Mouse (Mus musculus): ENCODE data around the gene C130026I21Rik. TPM values are rescaled to one million over a fixed set of nuclear protein-coding genes. Genes with fewer than 3 reads are reported as not detected.
"Not testable (repeated sequence)": the region's sequence is repeated elsewhere in the genome, so short reads cannot be mapped to it uniquely, and the experiment has no call there.

Gene C130026I21Rik
- polyA plus RNA-seq, 1 experiment from 2014 or later, result 0.31 TPM

DNA sequence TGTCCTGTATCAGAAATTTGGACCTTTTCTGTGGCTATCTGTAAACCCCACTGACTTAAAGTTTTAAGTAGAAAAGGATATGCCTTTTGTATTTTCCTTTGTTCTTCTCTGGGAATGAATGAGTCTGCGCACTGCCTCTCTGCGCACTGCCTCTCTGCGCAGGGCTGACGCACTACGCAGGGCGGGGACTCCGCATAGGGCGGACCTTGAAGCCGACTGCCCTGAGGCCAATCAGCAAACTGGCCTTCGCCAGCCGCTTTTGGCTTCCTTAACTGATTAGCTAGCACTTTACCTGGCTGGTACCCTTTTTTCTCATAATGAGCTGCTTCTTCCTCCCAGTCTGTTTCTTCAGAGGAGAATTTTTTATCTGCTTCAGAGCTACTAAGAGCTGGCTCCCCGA lies 271.1 kb downstream of the C130026I21Rik start:
- not testable (repeated sequence) for H3K9ac ChIP-seq (replicated peaks); H3K36me3 ChIP-seq; H3K4me3 ChIP-seq (replicated peaks); H3K9me3 ChIP-seq; H3K27me3 ChIP-seq; ATAC-seq; H3K4me1 ChIP-seq (replicated peaks); H3K27ac ChIP-seq; H3K4me2 ChIP-seq (replicated peaks)
- 99% methylated on average over 7 of the region's 12 CpGs for WGBS

DNA sequence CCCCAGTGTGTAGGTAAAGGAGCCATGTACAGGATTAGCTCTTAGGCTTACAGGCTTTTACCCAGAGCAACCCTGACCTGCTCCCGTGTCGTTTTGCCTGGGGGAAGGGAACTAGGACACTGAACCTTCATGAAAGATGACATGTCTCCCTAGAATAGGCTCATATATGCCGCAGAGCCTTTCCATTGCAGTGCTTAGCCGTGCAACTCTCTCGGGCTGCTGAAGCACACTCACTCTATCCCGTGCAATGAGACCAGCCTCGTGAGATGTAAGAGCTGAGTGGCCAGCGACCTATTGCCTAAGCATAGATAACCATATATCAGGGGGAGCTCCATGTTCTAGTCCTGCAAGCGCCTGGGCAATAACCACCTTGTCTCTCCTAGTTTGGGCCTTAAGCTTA lies 274.1 kb downstream of the C130026I21Rik start:
- H3K27ac ChIP-seq; H3K9me3 ChIP-seq; H3K4me2 ChIP-seq (replicated peaks); H3K4me3 ChIP-seq (replicated peaks); H3K9ac ChIP-seq (replicated peaks); ATAC-seq; H3K4me1 ChIP-seq (replicated peaks); H3K36me3 ChIP-seq; H3K27me3 ChIP-seq: not testable (repeated sequence)
- WGBS, result 86% methylated on average over 6 of the region's 9 CpGs

DNA sequence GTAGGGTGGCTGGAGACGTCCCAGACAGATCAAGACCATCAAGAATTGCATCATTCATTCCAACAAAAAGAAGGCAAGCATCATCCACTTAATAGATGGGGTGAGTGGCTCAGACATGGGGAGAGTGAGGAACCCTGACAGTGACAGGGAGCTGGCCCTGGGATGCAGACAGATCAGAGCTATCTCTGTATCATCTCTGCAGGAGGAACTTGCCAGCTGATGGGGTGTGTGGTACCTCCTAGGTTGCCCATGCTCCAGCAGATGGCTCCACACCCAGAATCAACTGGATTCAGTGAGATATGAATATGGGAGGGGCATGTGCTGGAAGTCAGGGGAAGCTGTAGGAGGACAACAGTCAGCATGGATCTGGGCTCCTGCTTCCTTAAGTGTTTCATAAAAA lies 275.9 kb downstream of the C130026I21Rik start:
- not testable (repeated sequence) for H3K27me3 ChIP-seq; H3K36me3 ChIP-seq; H3K9ac ChIP-seq (replicated peaks); H3K4me1 ChIP-seq (replicated peaks); H3K4me2 ChIP-seq (replicated peaks); H3K27ac ChIP-seq; H3K4me3 ChIP-seq (replicated peaks); ATAC-seq; H3K9me3 ChIP-seq
- WGBS, result no CpG with 5 or more reads among the region's 1 CpGs

DNA sequence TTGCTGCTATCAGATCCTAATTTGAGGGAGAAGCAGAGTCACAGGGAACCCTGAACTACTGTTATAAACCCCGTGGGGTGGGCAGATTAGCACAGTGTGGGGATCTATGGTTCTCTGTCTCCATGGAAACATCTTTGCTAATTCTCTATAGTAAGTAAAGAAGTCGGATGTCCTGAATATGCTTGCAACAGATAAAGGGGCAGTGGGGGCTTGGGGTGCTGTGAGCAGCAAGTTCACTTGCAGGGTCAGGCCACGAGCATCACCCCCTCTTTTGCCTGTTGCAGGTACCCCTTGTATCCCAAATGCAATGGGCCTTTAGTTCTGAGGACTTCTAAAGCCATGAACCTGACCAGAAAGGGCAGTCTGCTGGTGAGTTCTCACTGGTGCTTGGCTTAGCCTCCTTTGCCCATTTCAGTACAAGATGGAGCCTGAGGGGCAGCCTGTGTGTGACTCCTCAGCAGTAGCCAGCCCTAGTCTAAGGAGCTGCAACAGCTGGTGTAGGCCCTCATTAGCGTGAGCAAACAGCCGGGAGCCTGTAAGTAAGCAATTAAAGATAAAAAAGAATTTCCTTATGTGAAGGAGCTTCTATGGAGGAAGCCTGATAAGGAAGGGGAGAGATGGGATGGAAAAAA lies 276.6 kb downstream of the C130026I21Rik start:
- not testable (repeated sequence) for H3K4me2 ChIP-seq (replicated peaks); H3K27ac ChIP-seq; H3K4me1 ChIP-seq (replicated peaks); H3K9me3 ChIP-seq; H3K27me3 ChIP-seq; H3K9ac ChIP-seq (replicated peaks); H3K36me3 ChIP-seq; H3K4me3 ChIP-seq (replicated peaks)
- 45% methylated on average over 2 of the region's 5 CpGs for WGBS
- peak; percentile 69; the same call in 1 of the 2 replicates for ATAC-seq

DNA sequence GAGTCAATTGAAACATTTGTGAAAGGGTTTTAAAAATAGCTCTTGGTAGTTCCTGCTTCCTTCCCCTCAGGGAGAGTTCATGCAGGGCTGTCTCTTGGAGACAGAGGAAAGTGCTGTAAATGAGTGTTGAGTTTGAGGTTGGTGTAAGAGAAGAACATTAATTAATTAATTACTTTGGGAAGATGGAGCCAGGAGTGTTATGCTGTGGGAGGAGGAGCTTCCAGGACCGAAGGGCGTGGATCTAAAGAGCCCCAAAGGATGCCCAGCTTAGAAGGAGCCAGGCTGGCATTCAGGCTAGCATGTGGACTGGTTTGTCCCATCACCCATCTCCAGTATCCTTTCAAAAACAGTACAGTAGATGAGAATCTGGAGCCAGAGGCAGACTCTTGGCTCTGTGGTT lies 277.1 kb downstream of the C130026I21Rik start:
- H3K27ac ChIP-seq, result not testable (repeated sequence)
- whole genome bisulfite sequencing, result no CpG with 5 or more reads among the region's 2 CpGs
- ATAC-seq, result peak; percentile 68; the same call in 1 of the 2 replicates

DNA sequence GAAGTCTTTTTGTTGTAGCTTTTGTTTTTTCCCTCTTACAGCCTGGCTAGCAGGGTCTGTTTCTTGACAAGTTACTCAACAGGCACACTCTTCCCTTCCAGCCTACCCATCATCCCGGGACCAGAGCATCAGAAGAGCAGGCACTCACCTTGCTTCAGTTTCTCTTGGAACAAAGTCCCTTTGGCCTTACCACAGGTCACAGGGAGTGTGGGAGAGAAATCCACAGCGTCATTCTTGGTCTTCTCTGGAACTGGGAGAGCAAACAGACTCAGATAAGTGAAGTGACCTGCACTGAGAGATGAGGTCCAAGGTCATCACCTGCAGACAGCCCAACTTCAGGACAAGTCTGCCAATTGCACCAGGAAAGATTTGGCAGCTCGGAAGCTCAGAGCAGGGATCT lies 277.5 kb downstream of the C130026I21Rik start:
- not testable (repeated sequence) for H3K4me3 ChIP-seq (replicated peaks); H3K9me3 ChIP-seq; H3K9ac ChIP-seq (replicated peaks); H3K36me3 ChIP-seq; H3K4me1 ChIP-seq (replicated peaks); H3K27me3 ChIP-seq; H3K4me2 ChIP-seq (replicated peaks); H3K27ac ChIP-seq
- WGBS, result no CpG with 5 or more reads among the region's 3 CpGs
- ATAC-seq, result peak; percentile 55

More for the DNA sequence above, 277.1 kb downstream of the C130026I21Rik start:
- H3K9ac ChIP-seq (replicated peaks); H3K9me3 ChIP-seq; H3K27me3 ChIP-seq; H3K4me1 ChIP-seq (replicated peaks); H3K36me3 ChIP-seq; H3K4me2 ChIP-seq (replicated peaks); H3K4me3 ChIP-seq (replicated peaks): not testable (repeated sequence)

DNA sequence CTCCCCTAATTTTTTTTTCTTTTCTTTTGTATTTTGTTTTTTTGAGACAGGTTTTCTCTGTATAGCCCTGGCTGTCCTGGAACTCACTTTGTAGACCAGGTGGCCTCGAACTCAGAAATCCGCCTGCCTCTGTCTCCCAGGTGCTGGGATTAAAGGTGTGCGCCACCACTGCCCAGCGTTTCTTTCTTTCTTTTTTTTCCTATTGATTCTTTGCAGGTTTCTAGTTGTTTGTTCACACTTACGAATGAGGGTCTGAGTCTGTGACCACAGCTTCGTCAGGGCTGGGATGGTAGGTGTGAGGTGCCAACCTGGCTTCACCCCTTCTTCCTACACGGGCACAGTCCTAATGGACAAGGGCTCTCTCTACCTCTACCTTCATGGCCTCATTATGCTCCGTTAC lies 281.3 kb downstream of the C130026I21Rik start:
- not testable (repeated sequence) for H3K4me2 ChIP-seq (replicated peaks); H3K27me3 ChIP-seq; H3K9me3 ChIP-seq; ATAC-seq; H3K9ac ChIP-seq (replicated peaks); H3K36me3 ChIP-seq; H3K27ac ChIP-seq; H3K4me1 ChIP-seq (replicated peaks); H3K4me3 ChIP-seq (replicated peaks)
- 89% methylated on average over 7 of the region's 8 CpGs for WGBS

DNA sequence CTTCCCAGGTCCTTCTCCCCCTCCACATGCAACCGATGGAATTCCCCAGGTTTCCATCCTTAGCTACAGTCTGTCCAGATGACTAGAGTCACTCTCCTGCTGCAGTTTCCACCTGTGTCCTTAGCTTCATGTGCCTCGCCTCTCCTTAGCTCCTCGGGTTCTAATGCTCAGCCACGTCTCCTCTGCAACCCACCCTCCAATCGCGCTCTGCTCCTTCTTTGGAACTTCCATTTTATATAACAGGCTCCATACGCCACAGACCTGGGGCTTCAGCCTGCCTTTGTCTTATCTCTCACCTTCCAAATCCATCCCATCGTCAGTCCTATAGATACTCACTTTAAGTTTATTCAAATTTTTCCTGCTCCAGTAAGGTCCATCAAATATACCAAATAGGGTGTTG lies 282.6 kb downstream of the C130026I21Rik start:
- H3K9ac ChIP-seq (replicated peaks); H3K9me3 ChIP-seq; H3K4me1 ChIP-seq (replicated peaks); ATAC-seq; H3K4me3 ChIP-seq (replicated peaks); H3K36me3 ChIP-seq; H3K27me3 ChIP-seq; H3K27ac ChIP-seq; H3K4me2 ChIP-seq (replicated peaks): not testable (repeated sequence)
- 76% methylated on average over 8 of the region's 8 CpGs for WGBS

DNA sequence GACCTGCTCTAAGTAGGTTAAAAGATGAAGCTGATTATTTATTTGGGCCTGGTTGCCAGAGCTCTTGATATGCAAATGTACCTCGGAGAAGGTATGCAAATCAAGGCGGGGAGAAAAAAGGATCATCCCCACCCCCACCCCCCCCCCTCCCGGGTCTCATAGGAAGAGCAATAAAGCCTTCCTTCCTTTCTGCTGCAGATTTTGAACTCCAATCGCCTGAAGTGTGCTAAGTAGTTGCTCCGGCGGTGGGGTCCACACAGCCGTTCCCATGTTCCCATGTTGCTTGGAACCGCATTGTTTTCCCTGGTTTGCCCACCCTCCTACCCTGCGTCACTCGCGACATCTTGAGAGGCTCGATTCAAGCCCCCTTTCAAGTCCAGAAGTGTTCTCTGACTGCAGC lies 308.6 kb downstream of the C130026I21Rik start:
- not testable (repeated sequence) for H3K9ac ChIP-seq (replicated peaks); H3K4me1 ChIP-seq (replicated peaks); H3K36me3 ChIP-seq; H3K9me3 ChIP-seq; H3K27me3 ChIP-seq
- Histone ChIP-seq H3K4me2 (replicated peaks) (peak overlapping the region; percentile 47), H3K27ac (peak overlapping the region; percentile 60; the same call in 1 of the 2 replicates), H3K4me3 (replicated peaks) (peak overlapping the region; percentile 30)
- WGBS, result 1% methylated on average over 12 of the region's 12 CpGs
- 0 out of 2 replicates have a peak, but pooled peaks have one; percentile 48 for ATAC-seq

DNA sequence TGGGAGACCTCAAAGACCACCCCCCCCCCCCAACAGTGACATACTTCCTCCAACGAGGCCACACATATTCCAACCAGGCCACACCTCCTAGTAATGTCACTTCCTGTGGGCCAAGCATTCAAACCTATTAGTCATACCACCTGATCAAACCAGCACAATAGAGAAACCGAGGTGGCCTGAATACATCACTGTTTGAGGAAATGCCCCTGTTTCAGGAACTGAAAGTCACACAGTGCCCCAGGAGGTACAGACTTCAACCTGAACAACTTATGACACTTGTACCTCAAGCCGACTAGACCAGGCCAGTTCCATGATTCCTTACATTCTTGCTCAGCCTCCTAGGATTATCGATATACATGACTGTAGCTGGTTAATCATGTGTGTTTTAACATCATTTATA lies 312.7 kb downstream of the C130026I21Rik start:
- H3K36me3 ChIP-seq; H3K9ac ChIP-seq (replicated peaks); ATAC-seq; H3K4me3 ChIP-seq (replicated peaks); H3K9me3 ChIP-seq; H3K27ac ChIP-seq; H3K4me2 ChIP-seq (replicated peaks); H3K27me3 ChIP-seq; H3K4me1 ChIP-seq (replicated peaks): not testable (repeated sequence)
- WGBS, result 90% methylated on average over 4 of the region's 4 CpGs

DNA sequence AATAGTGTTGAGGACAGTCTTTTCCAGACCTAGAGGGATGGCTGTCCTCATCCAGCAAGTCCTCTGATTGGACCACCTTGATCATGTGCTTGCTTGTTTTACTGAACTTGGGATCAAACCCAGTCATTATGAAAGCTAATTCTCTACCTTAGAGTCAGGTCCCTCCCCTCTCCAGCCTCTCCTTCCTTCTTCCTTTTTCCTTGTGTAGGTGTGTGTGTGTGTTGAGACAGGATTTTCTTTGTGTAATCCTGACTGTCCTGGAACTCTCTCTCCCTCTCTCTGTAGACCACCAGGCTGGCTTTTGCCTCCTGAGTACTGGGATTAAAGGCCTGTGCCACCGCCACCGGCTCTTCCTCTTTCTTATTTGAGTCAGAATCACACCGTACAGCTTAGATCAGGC lies 313.6 kb downstream of the C130026I21Rik start:
- H3K4me2 ChIP-seq (replicated peaks); ATAC-seq: not testable (repeated sequence)
- 92% methylated on average over 3 of the region's 3 CpGs for WGBS

DNA sequence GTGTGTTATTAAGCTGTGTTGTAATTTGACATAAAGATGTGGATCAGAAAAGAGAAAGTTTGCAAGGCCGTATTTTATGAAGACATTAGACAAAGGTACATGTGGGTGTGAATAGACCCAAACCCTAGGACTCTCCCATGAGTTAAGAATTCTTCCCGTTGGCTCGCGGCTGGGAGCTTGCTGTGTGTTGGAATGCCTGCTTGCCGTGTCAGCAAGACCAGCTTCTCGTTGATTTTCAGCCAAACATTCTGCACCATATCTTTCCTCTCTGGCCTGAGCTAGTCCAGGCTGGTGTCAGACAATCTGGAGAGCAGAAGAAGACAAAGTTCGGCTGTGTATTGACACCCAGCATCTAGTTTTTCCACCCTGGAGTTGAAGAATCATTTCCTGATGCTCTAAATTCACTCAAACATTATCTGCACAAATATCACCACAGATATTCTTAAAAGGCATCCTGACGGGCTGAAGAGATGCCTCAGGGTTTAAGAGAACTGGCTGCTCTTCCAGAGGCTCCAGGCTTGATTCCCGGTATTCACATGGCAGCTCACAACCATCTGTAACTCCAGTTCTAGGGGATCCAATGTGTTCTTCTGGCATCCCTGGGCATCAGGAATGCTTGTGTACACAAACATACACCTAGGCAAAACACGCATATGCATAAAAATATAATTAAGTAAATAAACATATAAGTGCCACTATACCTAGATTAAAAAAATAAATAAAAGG lies 317.7 kb downstream of the C130026I21Rik start:
- H3K9me3 ChIP-seq, result peaks cover 6% of the 10 kb centered on the region; the same call in 1 of the 2 replicates
- H3K27me3 ChIP-seq, result no peaks in the 10 kb centered on the region
- H3K27ac ChIP-seq, result no peak overlapping the region
- no peak overlapping the region for H3K4me2 ChIP-seq (replicated peaks)
- H3K4me3 ChIP-seq (replicated peaks), result no peak overlapping the region
- no peaks in the 10 kb centered on the region for H3K36me3 ChIP-seq
- H3K4me1 ChIP-seq (replicated peaks), result no peaks in the 10 kb centered on the region
- H3K9ac ChIP-seq (replicated peaks), result no peak overlapping the region
- no peak for ATAC-seq
- WGBS, result 87% methylated on average over 10 of the region's 10 CpGs

More for the DNA sequence above, 313.6 kb downstream of the C130026I21Rik start:
- not testable (repeated sequence) for H3K4me1 ChIP-seq (replicated peaks); H3K27ac ChIP-seq; H3K9me3 ChIP-seq; H3K4me3 ChIP-seq (replicated peaks); H3K36me3 ChIP-seq; H3K27me3 ChIP-seq; H3K9ac ChIP-seq (replicated peaks)

DNA sequence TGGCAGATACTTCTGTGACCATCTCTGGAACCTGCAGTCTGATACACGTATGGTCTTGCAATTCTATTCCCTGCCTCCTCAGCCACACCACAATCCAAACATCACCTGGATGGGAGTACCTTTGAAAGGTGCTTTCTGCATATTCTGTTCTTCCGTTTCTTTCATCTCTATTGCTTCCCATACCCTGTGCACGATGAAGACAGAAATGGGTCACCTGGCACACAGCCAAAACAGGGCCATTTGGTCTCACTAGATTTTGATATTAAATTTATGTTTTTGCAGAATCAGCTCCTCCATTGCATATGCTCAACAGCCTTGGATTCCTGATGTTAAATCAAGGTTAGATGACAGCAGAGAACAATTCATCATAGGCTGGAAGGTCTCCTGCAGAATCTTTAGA lies 318.8 kb downstream of the C130026I21Rik start:
- Histone ChIP-seq H3K4me1 (replicated peaks) (no peaks in the 10 kb centered on the region), H3K27me3 (no peaks in the 10 kb centered on the region), H3K9me3 (0 out of 2 replicates have a peak, but pooled peaks cover 3% of the 10 kb centered on the region), H3K9ac (replicated peaks) (no peak overlapping the region), H3K36me3 (no peaks in the 10 kb centered on the region), H3K4me3 (replicated peaks) (no peak overlapping the region), H3K4me2 (replicated peaks) (no peak overlapping the region), H3K27ac (no peak overlapping the region)
- no peak for ATAC-seq
- WGBS, result 96% methylated on average over 3 of the region's 3 CpGs
